Mouse (Mus musculus) cerebellum, adult 11-12 months (tissue): ENCODE measurements around the gene Gabpb2.
"Not testable (repeated sequence)": the region's sequence is repeated elsewhere in the genome, so short reads cannot be mapped to it uniquely, and the experiment has no call there.

Source experiments
- DNase-seq: peaks from one replicate; pipeline ENCODE4 v3.0.0; 2022

Gene Gabpb2

GRCm38 (mm10) chr3:95159987-95160963 is 57.4 kb downstream of the Gabpb2 start, which contains the start of gene Sema6c:
Sema6c (plus strand) TSS chr3:95160457.
- peak; percentile 92 for DNase-seq

- DNase-seq = no peak
Measured at GRCm38 (mm10) chr3:95159511-95159986, 58.2 kb downstream of the Gabpb2 start.

DNA sequence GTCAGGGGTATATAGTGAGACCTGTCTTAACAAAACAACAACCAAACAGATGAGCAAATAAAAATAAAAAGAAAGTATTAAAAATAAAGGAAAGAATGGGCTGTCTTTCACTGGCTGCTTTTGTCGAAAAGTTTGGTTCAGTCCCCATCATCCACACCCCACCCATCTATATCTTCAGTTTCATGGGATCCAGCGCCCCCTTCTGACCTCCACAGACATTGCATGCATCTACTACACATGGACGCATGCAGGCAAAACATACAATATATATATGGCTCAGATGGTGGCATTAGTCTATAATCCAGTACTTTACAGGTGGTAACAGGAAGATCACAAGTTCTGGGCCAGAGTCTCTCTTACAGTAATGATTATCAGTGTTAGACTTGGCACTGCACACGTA is 63.8 kb downstream of the Gabpb2 start:
- peak; percentile 22 for DNase-seq

- no peak for DNase-seq
Measured at GRCm38 (mm10) chr3:95147924-95148323, 69.8 kb downstream of the Gabpb2 start.

DNA sequence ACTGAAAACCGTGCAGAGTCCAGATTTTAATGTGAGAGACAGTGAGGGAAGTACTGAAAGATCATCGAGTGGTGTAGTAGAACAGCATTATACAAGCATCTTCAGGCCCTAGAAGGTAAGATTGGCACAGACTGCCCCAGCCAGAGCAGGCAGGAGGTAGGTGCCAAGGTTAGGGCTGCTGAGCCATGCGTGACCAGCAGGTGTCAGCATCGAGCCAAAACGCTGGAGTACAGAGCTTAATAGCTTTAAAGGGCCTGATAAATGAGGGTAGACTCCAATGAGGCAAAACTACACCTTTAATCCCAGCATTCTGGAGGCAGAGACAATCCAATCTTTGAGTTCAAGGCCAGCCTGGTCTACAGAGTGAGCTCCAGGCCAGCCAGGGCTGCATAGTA is 75.1 kb downstream of the Gabpb2 start:
- peak; percentile 87 for DNase-seq

DNA sequence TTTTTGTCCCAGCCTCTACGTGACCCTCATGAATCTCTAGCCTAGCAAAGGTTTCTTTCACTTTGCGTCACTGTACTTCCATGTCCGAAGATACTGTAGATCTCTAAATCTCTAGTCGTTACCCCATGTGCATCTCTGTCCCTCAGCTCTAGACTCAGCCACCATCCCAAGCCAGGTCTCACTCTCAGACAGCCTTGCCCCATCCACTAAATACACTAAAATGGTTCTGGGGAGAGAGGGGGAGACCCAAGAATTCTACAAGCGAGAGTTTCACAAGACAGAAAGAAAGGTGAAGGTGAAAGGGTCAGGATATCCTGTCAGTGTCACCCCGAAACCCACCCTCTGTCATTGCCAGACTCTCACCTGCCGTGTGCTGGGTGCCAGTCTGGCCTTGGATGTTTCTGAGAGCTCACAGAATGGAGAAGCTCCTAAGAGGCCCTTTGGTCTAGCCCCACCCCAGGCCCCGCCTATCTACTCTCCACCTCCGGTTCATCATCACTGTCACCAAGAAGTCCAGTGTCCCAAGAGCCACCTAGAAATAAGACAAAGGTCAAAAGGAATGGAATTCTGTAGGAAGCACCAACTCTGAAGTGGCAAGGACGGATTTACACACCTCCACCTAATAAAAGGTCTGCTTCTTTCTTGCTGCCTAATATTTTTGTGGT is 75.6 kb downstream of the Gabpb2 start, which contains the start of gene Tnfaip8l2:
Gene Tnfaip8l2 (minus strand): TSS at position 409 of the 665 bp plus-strand sequence.
- no peak for DNase-seq

- DNase-seq = no peak
Measured at GRCm38 (mm10) chr3:95141474-95141873, 76.2 kb downstream of the Gabpb2 start.

GRCm38 (mm10) chr3:95140795-95141194 is 76.9 kb downstream of the Gabpb2 start:
- DNase-seq = no peak

GRCm38 (mm10) chr3:95140289-95140595 is 77.5 kb downstream of the Gabpb2 start:
- no peak for DNase-seq

- no peak for DNase-seq
Measured at GRCm38 (mm10) chr3:95139586-95140288, 78.0 kb downstream of the Gabpb2 start.

DNA sequence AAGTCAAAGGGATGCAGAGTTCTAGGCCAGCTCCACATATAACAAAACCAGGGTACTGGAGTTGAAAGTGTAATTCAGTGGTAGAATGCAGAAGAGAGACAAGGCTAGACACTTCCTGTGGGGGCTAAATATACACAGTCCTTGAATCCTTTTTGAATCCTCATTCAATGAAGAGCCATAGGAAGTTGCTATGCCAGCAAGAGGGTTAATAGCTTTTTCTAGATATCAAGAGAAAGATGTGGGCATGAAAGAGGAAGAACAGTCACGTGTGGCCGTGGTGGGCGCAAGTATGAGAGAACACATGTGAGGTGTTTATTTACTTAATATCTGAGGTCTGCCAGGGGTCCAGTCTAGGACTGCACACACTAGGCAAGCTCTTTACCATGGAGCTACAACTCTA is 81.4 kb downstream of the Gabpb2 start:
- DNase-seq = no peak

DNA sequence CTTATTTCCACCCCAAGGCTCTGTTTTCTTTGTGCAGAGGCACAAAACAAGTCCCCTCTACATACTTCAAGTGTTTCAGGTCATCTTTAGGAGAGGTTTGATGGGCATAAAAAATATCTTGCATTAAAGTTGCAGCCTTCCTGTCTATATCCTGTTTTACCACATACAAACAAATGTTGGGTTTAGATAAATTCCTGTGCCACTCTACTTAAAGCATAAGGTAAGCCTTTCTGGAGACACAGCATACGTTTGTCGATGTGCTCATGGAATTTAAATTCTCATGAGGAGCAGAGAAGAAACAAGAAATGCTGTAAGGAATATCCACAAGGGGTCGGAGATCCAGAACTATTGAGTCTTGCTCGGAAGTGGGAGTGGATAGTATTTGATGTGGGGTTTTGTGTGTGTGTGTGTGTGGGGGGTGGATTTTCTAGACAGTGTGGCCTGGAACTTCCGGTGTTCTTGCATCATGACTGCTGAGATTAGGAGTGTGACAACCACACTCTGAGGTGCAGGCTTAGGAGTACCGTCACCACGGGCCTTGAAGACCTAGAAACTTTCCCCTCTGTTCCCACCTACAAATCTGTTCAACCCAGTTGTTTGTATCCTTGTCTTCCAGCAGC is 82.2 kb downstream of the Gabpb2 start:
- no peak for DNase-seq

DNA sequence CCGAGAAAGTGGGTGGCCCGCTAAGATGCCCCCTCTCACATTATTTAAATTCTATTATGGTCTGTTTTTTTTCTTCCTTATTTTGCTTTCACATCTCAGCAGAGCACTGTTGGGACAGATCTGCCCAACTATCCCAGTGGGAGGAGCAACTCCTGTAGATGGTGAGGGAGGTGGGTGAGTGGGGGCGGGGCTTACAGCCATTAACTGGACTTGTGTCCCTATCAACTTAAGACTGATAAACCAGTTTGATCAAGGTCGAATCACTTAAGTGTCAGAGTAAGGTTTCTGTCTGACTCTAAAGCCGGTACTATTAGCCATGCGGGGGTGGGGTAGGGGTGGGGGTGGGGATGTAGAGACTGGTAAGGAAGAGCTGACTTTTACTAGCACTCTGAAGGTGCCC is 82.7 kb downstream of the Gabpb2 start:
- peak; percentile 70 for DNase-seq

- not testable (repeated sequence) for DNase-seq
Measured at GRCm38 (mm10) chr3:95134133-95134532, 83.6 kb downstream of the Gabpb2 start.

DNA sequence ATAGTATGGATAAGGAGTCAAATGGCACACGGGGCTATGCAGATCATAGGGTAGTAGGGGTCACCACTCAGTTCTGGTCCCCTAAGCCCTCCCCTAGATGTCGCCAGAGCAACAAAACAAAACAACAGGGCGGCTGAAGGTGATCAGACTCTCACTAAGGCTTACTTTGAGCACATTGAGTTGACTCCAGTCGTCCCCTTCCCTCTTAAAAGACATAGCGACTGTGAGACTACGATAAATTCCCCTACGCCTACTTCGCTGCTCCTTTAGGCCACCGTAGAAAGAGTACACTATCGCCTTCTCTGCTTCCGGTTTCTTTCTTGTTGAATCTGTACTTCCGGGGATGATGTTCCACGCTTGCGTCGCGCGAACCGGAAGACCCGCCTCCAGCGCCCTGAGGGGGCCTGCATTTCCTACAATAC is 84.0 kb downstream of the Gabpb2 start, which contains the start of the genes Scnm1 and Lysmd1:
Gene Scnm1 (minus strand): TSS at position 332 of the 422 bp plus-strand sequence.
Gene Lysmd1 (plus strand): TSS at position 409 of the 422 bp plus-strand sequence.
- DNase-seq = peak; percentile 96

DNA sequence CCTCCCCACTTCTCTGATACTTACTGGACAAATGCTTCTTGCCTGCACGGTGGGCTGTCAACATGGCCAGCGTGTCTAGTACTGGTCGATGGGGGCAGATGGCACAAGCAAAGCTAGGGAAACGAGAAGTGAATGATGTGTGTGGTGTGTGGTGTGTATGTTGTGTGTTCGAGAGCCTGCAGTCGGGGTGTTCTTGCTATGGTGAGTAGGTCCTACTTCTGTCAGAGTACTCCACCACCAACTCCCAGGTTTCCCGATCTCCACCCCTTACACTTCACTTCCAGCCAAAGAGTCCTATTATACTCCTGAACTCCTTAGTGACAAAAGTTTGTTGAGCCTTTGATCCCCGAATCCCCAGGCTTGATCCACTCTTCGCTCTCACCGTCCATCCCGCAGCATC is 84.5 kb downstream of the Gabpb2 start:
- DNase-seq = no peak

GRCm38 (mm10) chr3:95132389-95132788 is 85.3 kb downstream of the Gabpb2 start:
- not testable (repeated sequence) for DNase-seq
